Mouse (Mus musculus) brain, adult 10 weeks (tissue): Measurements from ENCODE around the gene Nt5e. TPM values are rescaled to one million over a fixed set of nuclear protein-coding genes. Genes with fewer than 3 reads are reported as not detected.

ENCODE experiments used
- polyA plus RNA-seq: library from polyadenylated mRNA; stranded (reverse); fragments of 350-450 nt; fragmentation: Illumina TruSeq; extraction: RNeasy Lipid Tissue Mini Kit (QIAGEN cat#74804); gene quantifications from one replicate; pipeline ENCODE4 v1.2.3, GENCODE M21; 2015; ENCODE audit warnings: low read depth, low replicate concordance

Nt5e gene
- polyA plus RNA-seq, result 4.9 TPM

DNA sequence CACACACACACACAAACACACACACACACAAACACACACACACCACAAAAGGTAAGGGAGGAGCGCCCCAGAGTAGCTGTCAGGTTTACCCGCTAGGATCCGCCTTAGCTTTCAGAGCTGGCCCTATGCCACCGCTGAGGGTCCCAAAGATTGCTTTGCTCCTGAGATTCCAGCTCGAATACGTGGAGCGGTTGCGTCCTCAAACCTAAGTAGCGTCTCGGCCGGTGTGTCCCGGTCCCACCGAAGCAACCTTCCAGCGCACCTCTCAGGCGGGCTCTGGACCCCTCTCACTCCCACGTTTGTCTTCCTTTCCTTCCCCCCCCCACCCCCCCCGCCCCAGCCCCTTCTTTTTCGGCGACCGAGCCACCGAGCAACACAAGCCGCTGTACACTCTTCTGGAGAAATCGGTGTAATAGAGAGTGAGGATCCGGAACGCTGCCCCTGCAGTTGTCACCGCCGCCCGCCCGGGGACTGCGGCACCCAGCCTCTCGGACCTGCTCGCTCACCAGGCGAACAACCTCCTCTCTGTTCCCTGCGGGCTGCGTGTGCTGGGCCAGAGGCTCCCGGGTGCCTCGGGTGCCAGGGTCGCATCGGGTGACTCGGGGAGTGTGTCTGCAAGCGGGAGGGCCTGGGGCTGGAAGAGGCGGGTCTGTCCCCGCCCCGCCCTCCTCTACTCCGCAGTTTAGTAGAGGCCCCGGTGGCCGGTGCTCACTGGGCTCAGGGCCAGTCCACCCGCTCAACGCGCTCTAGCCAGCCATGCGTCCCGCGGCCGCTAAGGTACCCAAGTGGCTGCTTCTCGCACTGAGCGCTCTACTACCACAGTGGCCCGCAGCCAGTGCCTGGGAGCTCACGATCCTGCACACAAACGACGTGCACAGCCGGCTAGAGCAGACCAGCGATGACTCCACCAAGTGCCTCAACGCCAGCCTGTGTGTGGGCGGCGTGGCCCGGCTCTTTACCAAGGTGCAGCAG, at the start of gene Nt5e:
TSS of gene Nt5e (plus strand) at position 268 of the 972 bp plus-strand sequence.

Other genes with a start within 250 kb of the Nt5e start
- 54.6 TPM for gene Snx14, start 111.8 kb downstream of the Nt5e start, polyA plus RNA-seq
- gene Gm20537, start 129.4 kb downstream of the Nt5e start, polyA plus RNA-seq, result not detected
- 53.6 TPM for gene Syncrip, start 155.4 kb downstream of the Nt5e start, polyA plus RNA-seq
- gene Zfp949, start 220.8 kb downstream of the Nt5e start, polyA plus RNA-seq, result 20.4 TPM